Mouse (Mus musculus) lung, embryonic 15.5 days (tissue): ENCODE measurements around the gene Tjp3. TPM values are rescaled to one million over a fixed set of nuclear protein-coding genes. Genes with fewer than 3 reads are reported as not detected.

Experiments
- ATAC-seq: fragments of 200-750 bp; cut with Nextera tagmentation; 2 replicates; pipeline ENCODE4 v1.8.0; 2017; ENCODE audit warnings: moderate number of reproducible peaks, borderline replicate concordance; ENCODE audit not compliant: low FRiP score, low TSS enrichment; ENCODE audit errors: extremely low read depth
- H3K27ac ChIP-seq: fragments of 300-500 bp; sonication (generic); 2 replicates; pipeline ENCODE4 v1.5.1; 2015; ENCODE audit warnings: moderate library complexity, mild to moderate bottlenecking, inconsistent platforms
- H3K27me3 ChIP-seq: fragments of 300-500 bp; sonication (generic); 2 replicates; pipeline ENCODE4 v1.6.1; 2015; ENCODE audit warnings: inconsistent platforms
- H3K36me3 ChIP-seq: fragments of 300-500 bp; sonication (generic); 2 replicates; pipeline ENCODE4 v1.6.1; 2015; ENCODE audit warnings: inconsistent platforms
- H3K4me1 ChIP-seq: fragments of 300-500 bp; sonication (generic); 2 replicates; pipeline ENCODE4 v1.6.1; 2015; ENCODE audit warnings: inconsistent platforms
- H3K4me2 ChIP-seq: fragments of 300-500 bp; sonication (generic); 2 replicates; pipeline ENCODE4 v1.6.1; 2015; ENCODE audit warnings: inconsistent platforms, mild to moderate bottlenecking, moderate library complexity
- H3K4me3 ChIP-seq: fragments of 300-500 bp; sonication (generic); 2 replicates; pipeline ENCODE4 v1.5.1; 2015; ENCODE audit warnings: mild to moderate bottlenecking, inconsistent platforms
- H3K9ac ChIP-seq: fragments of 300-500 bp; sonication (generic); 2 replicates; pipeline ENCODE4 v1.6.1; 2015; ENCODE audit warnings: inconsistent platforms
- H3K9me3 ChIP-seq: fragments of 300-500 bp; sonication (generic); 2 replicates; pipeline ENCODE4 v1.6.1; 2016; ENCODE audit warnings: inconsistent platforms
- WGBS: fragments of 180-500 bp; shearing (Covaris S2); methylation state at CpG from one replicate; pipeline ENCODE4 v1.1.7; 2015; 5-methylcytosine and 5-hydroxymethylcytosine counted together
- polyA plus RNA-seq: library from polyadenylated mRNA; unstranded; fragments of >200 nt; fragmentation: Nextera tagmentation; extraction: Ambion mirVana; gene quantifications from 2 replicates; pipeline ENCODE4 v1.2.1, GENCODE M21; 2015

Gene Tjp3
- polyA plus RNA-seq, 1 experiment from 2014 or later = 28.8 TPM

GRCm38 (mm10) chr10:81259225-81259884 is 32.0 kb downstream of the Tjp3 start:
- no peaks in the 10 kb centered on the region for H3K9me3 ChIP-seq
- no peak overlapping the region for H3K9ac ChIP-seq
- H3K4me2 ChIP-seq = no peak overlapping the region
- H3K27ac ChIP-seq = no peak overlapping the region
- 33% methylated on average over 21 of the region's 21 CpGs for WGBS
- peaks cover 57% of the 10 kb centered on the region for H3K27me3 ChIP-seq
- ATAC-seq = no peak
- peaks cover 15% of the 10 kb centered on the region; the same call in 1 of the 2 replicates for H3K36me3 ChIP-seq
- H3K4me1 ChIP-seq = peaks cover 10% of the 10 kb centered on the region; the same call in 1 of the 2 replicates
- H3K4me3 ChIP-seq = no peak overlapping the region

GRCm38 (mm10) chr10:81257158-81258039 is 34.0 kb downstream of the Tjp3 start:
- Histone ChIP-seq H3K36me3 (no peaks in the 10 kb centered on the region; the same call in 1 of the 2 replicates), H3K9ac (0 out of 2 replicates have a peak overlapping the region, but pooled peaks have one; percentile 23), H3K4me3 (peak overlapping the region; percentile 44), H3K9me3 (no peaks in the 10 kb centered on the region), H3K4me1 (peaks cover 10% of the 10 kb centered on the region; the same call in 1 of the 2 replicates), H3K27me3 (peaks cover 76% of the 10 kb centered on the region), H3K27ac (no peak overlapping the region), H3K4me2 (peak overlapping the region; percentile 75)
- 1% methylated on average over 62 of the region's 62 CpGs for WGBS
- ATAC-seq = no peak

GRCm38 (mm10) chr10:81254886-81255285 is 36.5 kb downstream of the Tjp3 start:
- Histone ChIP-seq H3K9me3 (no peaks in the 10 kb centered on the region), H3K27me3 (peaks cover 81% of the 10 kb centered on the region), H3K36me3 (no peaks in the 10 kb centered on the region), H3K27ac (no peak overlapping the region), H3K9ac (no peak overlapping the region), H3K4me3 (no peak overlapping the region), H3K4me1 (peaks cover 10% of the 10 kb centered on the region; the same call in 1 of the 2 replicates), H3K4me2 (no peak overlapping the region)
- no peak for ATAC-seq
- WGBS = 44% methylated on average over 1 of the region's 1 CpGs

GRCm38 (mm10) chr10:81252424-81253419 is 38.7 kb downstream of the Tjp3 start, which contains the start of gene Matk:
TSS of gene Matk (plus strand) at chr10:81252935.
- Histone ChIP-seq H3K4me3 (no peak within 1 kb of the TSS), H3K9ac (no peak within 1 kb of the TSS), H3K4me2 (no peak within 1 kb of the TSS), H3K27ac (no peak within 1 kb of the TSS), H3K4me1 (peaks cover 5% of the 10 kb centered on the region; the same call in 1 of the 2 replicates), H3K36me3 (no peaks in the 10 kb centered on the region), H3K9me3 (no peaks in the 10 kb centered on the region), H3K27me3 (peaks cover 60% of the 10 kb centered on the region)
- 10% methylated on average over 39 of the region's 44 CpGs for WGBS
- no peak for ATAC-seq

DNA sequence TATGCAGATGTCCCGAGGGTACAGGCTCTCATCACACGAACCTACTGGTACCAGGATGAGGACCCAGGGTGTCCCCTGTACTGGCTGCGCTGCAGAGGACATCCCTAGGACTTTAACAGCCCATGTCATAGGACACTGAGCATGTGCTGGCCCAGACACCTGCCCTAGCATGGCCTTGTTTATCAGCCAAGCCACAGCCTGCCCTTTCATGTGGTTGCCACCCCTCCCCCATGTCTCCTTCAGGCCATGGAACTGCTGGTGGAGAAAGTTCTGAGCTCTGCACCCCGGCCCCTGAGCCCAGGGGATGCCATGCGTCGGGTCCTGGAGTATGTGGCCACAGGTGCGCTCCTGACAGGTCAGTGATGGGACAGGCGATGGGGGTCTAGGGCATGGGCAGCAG is 41.9 kb downstream of the Tjp3 start:
- H3K4me3 ChIP-seq = no peak overlapping the region
- H3K4me2 ChIP-seq = no peak overlapping the region
- no peaks in the 10 kb centered on the region for H3K4me1 ChIP-seq
- H3K27ac ChIP-seq = no peak overlapping the region
- peaks cover 36% of the 10 kb centered on the region for H3K27me3 ChIP-seq
- H3K9ac ChIP-seq = no peak overlapping the region
- no peaks in the 10 kb centered on the region for H3K9me3 ChIP-seq
- no peaks in the 10 kb centered on the region for H3K36me3 ChIP-seq
- ATAC-seq = no peak
- 77% methylated on average over 8 of the region's 8 CpGs for WGBS

DNA sequence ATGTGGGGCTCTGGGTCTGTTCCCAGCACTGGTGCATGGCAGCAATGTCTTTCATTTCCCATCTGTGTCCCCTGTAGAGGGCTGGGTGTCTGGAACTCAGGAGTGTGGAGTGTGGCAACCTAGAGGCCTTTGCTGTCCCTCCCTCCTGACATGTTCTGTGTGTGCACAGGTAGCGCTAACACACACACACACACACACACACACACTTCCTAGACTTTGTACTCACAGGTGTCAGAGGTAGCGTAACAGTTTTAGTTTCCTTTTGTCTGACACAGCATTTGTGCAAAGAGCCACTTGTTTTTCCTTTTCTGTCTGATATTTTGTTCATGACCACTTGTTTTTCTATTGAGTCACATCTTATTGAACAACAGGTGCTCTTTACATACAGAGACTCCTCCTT is 43.6 kb downstream of the Tjp3 start:
- no peaks in the 10 kb centered on the region for H3K36me3 ChIP-seq
- no peak overlapping the region for H3K4me2 ChIP-seq
- no peaks in the 10 kb centered on the region for H3K4me1 ChIP-seq
- peaks cover 32% of the 10 kb centered on the region for H3K27me3 ChIP-seq
- ATAC-seq = no peak
- H3K27ac ChIP-seq = no peak overlapping the region
- no peak overlapping the region for H3K9ac ChIP-seq
- WGBS = 79% methylated on average over 2 of the region's 2 CpGs
- no peaks in the 10 kb centered on the region for H3K9me3 ChIP-seq
- H3K4me3 ChIP-seq = no peak overlapping the region

GRCm38 (mm10) chr10:81245166-81245565 is 46.2 kb downstream of the Tjp3 start:
- ATAC-seq = no peak
- Histone ChIP-seq H3K9me3 (no peaks in the 10 kb centered on the region), H3K4me2 (no peak overlapping the region), H3K36me3 (no peaks in the 10 kb centered on the region), H3K9ac (no peak overlapping the region), H3K27me3 (peaks cover 32% of the 10 kb centered on the region), H3K4me1 (no peaks in the 10 kb centered on the region), H3K4me3 (no peak overlapping the region), H3K27ac (no peak overlapping the region)
- WGBS = 86% methylated on average over 6 of the region's 6 CpGs

DNA sequence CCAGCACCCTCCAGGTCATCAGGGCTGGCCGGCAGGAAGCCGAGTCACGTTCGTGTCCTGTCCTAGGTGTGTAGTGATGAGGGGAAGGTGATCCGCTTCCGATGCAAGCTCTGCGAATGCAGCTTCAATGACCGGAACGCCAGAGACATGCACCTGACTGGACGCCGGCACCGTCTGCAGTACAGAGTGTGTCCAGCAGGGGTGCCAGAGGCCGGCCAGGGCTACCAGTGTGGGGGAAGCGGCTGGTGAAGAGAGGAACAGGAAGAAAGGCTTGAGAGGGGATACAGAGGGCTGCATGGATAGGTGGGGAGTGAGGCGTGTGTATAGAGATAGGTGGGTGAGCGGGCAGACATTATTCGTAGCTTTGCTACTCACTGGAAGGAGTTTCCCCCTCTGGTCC is 46.8 kb downstream of the Tjp3 start:
- Histone ChIP-seq H3K27ac (no peak overlapping the region), H3K4me1 (0 out of 2 replicates have a peak, but pooled peaks cover 4% of the 10 kb centered on the region), H3K27me3 (peaks cover 38% of the 10 kb centered on the region), H3K36me3 (no peaks in the 10 kb centered on the region), H3K4me3 (no peak overlapping the region), H3K9me3 (no peaks in the 10 kb centered on the region), H3K9ac (no peak overlapping the region), H3K4me2 (no peak overlapping the region)
- 0 out of 2 replicates have a peak, but pooled peaks have one; percentile 44 for ATAC-seq
- WGBS = 6% methylated on average over 17 of the region's 17 CpGs

GRCm38 (mm10) chr10:81244146-81244545 is 47.2 kb downstream of the Tjp3 start:
- Histone ChIP-seq H3K27me3 (peaks cover 42% of the 10 kb centered on the region), H3K9me3 (no peaks in the 10 kb centered on the region), H3K4me1 (0 out of 2 replicates have a peak, but pooled peaks cover 7% of the 10 kb centered on the region), H3K4me3 (no peak overlapping the region), H3K36me3 (no peaks in the 10 kb centered on the region), H3K4me2 (no peak overlapping the region), H3K27ac (no peak overlapping the region), H3K9ac (no peak overlapping the region)
- WGBS = 74% methylated on average over 4 of the region's 4 CpGs
- no peak for ATAC-seq

- H3K4me3 ChIP-seq = no peak overlapping the region
- H3K27me3 ChIP-seq = peaks cover 51% of the 10 kb centered on the region
- no peak overlapping the region for H3K9ac ChIP-seq
- H3K4me1 ChIP-seq = 0 out of 2 replicates have a peak, but pooled peaks cover 7% of the 10 kb centered on the region
- 86% methylated on average over 16 of the region's 16 CpGs for WGBS
- no peak overlapping the region for H3K4me2 ChIP-seq
- H3K27ac ChIP-seq = no peak overlapping the region
- ATAC-seq = no peak
- H3K9me3 ChIP-seq = no peaks in the 10 kb centered on the region
- no peaks in the 10 kb centered on the region for H3K36me3 ChIP-seq
These were observed 49.4 kb downstream of the Tjp3 start for GRCm38 (mm10) chr10:81242021-81242420.

DNA sequence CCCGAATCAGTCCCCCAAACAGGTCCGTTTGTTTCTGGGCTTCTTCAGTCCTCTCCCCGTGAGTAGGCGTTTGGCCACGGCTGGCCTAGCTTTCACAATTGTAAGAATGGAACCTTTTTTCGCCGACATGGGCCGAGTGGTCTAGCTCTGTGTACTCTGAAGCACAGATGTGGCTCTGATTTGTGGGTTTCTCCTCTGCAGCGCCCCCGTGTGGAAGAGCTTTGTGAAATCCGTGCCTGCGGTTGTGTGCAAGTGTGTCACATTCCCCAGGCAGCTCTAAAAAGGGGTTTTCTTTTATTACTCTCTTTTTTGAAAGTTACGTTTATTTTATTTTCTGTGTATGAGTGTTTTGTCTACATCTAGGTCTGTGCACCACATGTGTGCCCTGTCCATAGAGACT is 50.5 kb downstream of the Tjp3 start:
- no peak for ATAC-seq
- H3K27me3 ChIP-seq = peaks cover 51% of the 10 kb centered on the region
- WGBS = 23% methylated on average over 13 of the region's 13 CpGs

More for the DNA sequence above, 50.5 kb downstream of the Tjp3 start:
- no peak overlapping the region for H3K4me2 ChIP-seq
- H3K36me3 ChIP-seq = no peaks in the 10 kb centered on the region
- no peaks in the 10 kb centered on the region for H3K9me3 ChIP-seq
- H3K27ac ChIP-seq = no peak overlapping the region
- H3K9ac ChIP-seq = no peak overlapping the region
- H3K4me3 ChIP-seq = no peak overlapping the region
- H3K4me1 ChIP-seq = 0 out of 2 replicates have a peak, but pooled peaks cover 7% of the 10 kb centered on the region
